Mouse (Mus musculus) mature B cell (primary cell): ENCODE data around the gene Elavl4.

ENCODE experiments used
- in situ Hi-C: fragments of 300-500 bp; cut with MboI; formaldehyde crosslinking; loops from 2 replicates; pipeline ENCODE4 v1.14.3; 2019

The Elavl4 gene

DNA sequence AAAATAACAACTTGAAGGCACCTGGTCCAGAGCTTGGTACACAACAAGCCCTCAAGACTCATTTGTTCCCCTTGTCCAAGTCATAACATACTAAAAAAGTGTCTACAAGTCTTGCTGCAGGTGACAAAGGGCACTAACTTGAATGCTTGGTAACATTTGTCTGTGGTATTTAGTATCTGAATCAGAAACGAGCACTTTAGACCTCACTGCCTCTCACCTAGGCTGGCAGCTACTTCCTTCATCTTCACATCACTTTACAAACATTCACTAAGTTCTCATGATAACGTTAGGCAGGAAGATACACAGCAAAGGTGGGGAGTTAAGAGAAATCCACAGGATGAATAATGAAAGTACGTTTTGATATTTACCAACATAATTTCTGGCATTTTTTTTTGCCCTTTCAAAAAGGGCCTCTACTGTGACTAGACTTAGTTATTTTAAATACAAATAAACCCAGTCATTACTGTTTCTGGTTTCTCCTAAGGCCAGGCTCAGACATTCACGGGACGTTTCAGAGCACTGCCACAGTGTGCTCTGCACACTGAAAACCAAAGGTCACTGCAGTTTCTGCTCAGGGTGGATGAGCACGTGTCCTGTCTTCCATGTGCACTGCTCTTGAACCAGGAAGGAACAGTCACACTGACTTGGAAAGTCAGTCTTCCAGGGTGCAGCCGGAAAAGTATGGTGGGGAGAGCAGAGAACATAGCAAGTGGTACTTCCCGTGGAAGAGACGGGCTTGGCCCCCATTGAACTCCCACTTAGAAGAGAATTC is 84.7 kb downstream of the Elavl4 start:
- in situ Hi-C loops: no loop called here

- in situ Hi-C loops: no loop called here
Measured at GRCm38 (mm10) chr4:110264345-110264943, 87.3 kb downstream of the Elavl4 start.

- in situ Hi-C loops: no loop called here
Measured at GRCm38 (mm10) chr4:110257360-110257759, 94.3 kb downstream of the Elavl4 start.

DNA sequence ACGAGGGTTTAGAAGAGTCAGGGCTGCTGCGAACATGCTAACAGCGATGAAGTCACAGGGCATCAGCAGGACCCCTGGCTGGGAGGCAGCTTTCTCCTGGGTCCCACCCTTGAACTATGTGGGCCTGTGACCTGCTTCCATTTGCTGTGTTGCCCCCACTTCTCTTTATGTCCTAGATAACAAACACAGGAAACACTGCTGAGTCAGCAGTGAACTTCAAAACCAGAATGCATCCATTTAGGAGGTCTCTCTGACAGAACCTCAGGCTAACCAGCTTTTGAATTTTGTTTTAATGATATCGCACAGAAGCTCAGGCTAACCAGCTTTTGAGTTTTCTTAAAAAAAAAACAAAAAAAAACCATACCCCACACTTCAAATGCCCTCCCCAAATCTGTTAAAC is 96.1 kb downstream of the Elavl4 start:
- in situ Hi-C loops: no loop called here

GRCm38 (mm10) chr4:110250055-110250454 is 101.7 kb downstream of the Elavl4 start:
- in situ Hi-C loops: no loop called here

GRCm38 (mm10) chr4:110242879-110243278 is 108.8 kb downstream of the Elavl4 start:
- in situ Hi-C loops: no loop called here

DNA sequence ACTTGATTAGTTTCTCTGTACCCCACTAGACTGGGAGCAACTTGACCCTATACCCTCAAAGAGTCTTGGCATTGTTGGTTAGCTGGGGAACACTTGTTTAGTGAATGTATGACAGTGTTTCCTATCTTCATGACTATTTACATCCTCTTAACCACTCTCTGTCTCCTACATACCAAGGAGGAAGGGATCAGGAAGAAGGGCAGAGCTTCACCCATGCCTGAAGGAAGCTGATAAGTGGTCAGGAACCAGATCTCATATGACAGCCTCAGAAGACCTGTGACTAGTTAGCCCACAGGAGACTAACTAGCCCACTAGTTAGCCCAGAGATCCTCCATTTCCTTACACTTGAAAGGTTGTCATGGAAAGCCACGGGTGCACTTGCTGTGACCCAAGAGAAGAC is 117.2 kb downstream of the Elavl4 start:
- in situ Hi-C loops: no loop called here

- in situ Hi-C loops: no loop called here
Measured at GRCm38 (mm10) chr4:110232327-110232726, 119.4 kb downstream of the Elavl4 start.

GRCm38 (mm10) chr4:110231799-110232198 is 119.9 kb downstream of the Elavl4 start:
- in situ Hi-C loops: no loop called here

- in situ Hi-C loops: no loop called here
Measured at GRCm38 (mm10) chr4:110229652-110230051, 122.1 kb downstream of the Elavl4 start.

- in situ Hi-C loops: no loop called here
Measured at GRCm38 (mm10) chr4:110229238-110229637, 122.5 kb downstream of the Elavl4 start.

- in situ Hi-C loops: no loop called here
Measured at GRCm38 (mm10) chr4:110227621-110228031, 124.1 kb downstream of the Elavl4 start.

- in situ Hi-C loops: no loop called here
Measured at GRCm38 (mm10) chr4:110225492-110225891, 126.2 kb downstream of the Elavl4 start.

DNA sequence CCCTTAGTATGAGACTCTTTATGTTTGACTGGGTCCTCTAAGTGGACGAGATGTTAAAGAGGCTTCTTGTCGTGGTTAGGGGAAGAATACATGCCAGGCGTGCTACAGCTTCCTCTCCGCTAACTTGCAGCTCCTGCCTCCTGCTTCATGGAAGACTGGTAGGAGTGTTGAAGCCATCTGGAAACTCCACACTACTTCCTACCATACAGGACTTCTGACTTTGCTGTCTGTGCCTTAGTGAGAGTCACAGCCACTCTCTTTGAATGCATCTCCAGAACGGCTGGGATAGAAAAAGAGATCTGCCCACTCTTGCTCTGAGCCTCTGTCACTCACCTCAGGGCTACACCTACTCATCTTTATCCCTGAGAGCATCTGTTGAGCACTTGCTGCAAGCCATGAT is 132.9 kb downstream of the Elavl4 start:
- in situ Hi-C loops: no loop called here

DNA sequence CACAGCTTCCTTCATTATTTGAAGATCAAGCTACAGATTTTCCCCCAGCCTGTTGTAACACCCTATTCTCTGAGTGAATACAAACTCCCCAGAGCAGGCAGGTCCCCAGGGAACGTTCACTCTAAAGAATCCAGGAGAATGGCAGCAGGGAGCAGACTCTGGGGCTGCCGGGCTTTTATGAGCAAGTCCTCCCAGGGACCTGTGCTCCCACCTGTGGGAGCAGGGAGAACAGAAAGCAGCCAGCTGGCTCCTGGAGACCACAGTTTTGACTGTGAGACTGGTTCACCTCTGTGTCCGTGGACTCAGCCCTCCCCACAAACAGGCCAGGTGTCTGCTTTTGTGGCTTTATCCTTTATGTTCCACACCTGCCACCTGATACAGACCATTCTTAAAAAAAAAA is 134.2 kb downstream of the Elavl4 start:
- in situ Hi-C loops: no loop called here

DNA sequence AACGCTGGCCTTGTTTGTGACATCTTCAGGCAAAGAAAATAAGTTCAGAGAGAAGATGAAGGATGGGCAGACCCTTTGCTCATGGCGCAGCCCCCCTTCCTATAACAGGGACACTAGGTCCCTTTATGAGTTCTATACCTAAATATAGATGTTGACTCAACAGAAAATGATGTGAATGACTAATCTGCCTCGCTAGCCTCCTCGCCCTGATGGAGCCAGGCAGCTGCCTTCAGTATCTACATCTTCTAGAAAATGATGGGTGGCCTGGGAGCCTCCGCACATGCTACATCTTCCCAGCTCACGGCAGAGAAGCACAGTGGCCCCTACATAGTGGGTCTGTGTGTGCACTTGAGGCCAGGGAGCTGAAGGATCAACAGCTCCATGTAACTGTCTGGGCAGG is 137.2 kb downstream of the Elavl4 start:
- in situ Hi-C loops: no loop called here

GRCm38 (mm10) chr4:110213666-110214065 is 138.0 kb downstream of the Elavl4 start:
- in situ Hi-C loops: no loop called here

GRCm38 (mm10) chr4:110210246-110210645 is 141.5 kb downstream of the Elavl4 start:
- in situ Hi-C loops: no loop called here

DNA sequence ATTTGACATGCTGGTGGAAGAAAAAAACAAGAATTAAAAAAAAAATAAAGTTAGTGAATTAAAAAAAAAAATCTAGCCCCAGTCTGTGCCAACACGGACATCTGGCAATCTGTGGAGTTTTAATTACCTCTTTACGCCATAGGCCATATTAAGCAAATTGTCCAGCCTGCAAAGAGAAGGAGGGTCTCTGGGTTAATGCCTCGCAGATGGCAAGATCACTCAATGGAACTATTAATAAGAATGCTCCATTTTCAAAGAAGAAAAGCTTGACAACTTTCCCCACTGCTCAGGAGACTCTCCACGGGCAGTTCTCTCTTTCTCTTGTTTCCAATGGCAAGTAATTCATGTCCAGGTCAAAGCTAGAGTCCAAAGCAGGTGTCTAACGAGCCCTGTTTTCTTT is 142.1 kb downstream of the Elavl4 start:
- in situ Hi-C loops: no loop called here

GRCm38 (mm10) chr4:110201680-110202079 is 150.0 kb downstream of the Elavl4 start:
- in situ Hi-C loops: no loop called here

GRCm38 (mm10) chr4:110199897-110200296 is 151.8 kb downstream of the Elavl4 start:
- in situ Hi-C loops: no loop called here

DNA sequence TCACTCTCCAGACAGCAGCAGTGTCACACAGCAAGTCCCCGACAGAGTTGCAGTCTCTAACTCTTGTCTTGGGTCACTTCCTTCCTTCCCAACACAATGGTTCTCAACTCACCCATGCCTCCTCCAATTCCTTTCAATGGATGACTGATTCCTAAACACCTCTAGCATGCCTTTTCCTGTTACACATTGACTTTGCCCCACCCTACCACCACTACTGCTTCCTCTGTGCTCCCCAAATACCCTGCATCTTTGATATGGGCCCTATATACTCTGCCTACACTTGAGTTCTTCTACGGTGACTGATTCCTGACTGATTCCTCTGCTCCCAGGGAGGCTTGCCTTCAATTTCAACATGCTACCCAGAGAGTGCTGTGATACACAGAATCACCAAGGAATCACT is 153.1 kb downstream of the Elavl4 start:
- in situ Hi-C loops: no loop called here

GRCm38 (mm10) chr4:110177263-110177662 is 174.4 kb downstream of the Elavl4 start:
- in situ Hi-C loops: no loop called here

- in situ Hi-C loops: no loop called here
Measured at GRCm38 (mm10) chr4:110172028-110172427, 179.7 kb downstream of the Elavl4 start.
